Mouse (Mus musculus) liver, embryonic 11.5 days (tissue): ENCODE data around the gene Bcar3. TPM values are rescaled to one million over a fixed set of nuclear protein-coding genes. Genes with fewer than 3 reads are reported as not detected.

Source experiments
- ATAC-seq: fragments of 200-750 bp; cut with Nextera tagmentation; replicated peaks from 2 replicates; pipeline ENCODE4 v1.8.0; 2017; ENCODE audit warnings: moderate number of reproducible peaks, mild to moderate bottlenecking, moderate TSS enrichment, moderate library complexity; ENCODE audit not compliant: low FRiP score
- DNase-seq: peaks from one replicate; pipeline ENCODE4 v3.0.0-alpha.2; 2017; ENCODE audit warnings: low spot score
- H3K27ac ChIP-seq: fragments of 300-500 bp; sonication (generic); 2 replicates; pipeline ENCODE4 v1.5.1; 2014; ENCODE audit warnings: mild to moderate bottlenecking, low read depth, low read length, control low read depth
- H3K27me3 ChIP-seq: fragments of 300-500 bp; sonication (generic); replicated peaks from 2 replicates; pipeline ENCODE4 v1.6.1; 2014; ENCODE audit warnings: low read length, mixed read lengths; ENCODE audit not compliant: control insufficient read depth, insufficient read depth
- H3K36me3 ChIP-seq: fragments of 300-500 bp; sonication (generic); 2 replicates; pipeline ENCODE4 v1.6.1; 2014; ENCODE audit warnings: mild to moderate bottlenecking, low read length, moderate library complexity, mixed read lengths; ENCODE audit not compliant: control insufficient read depth, insufficient read depth
- H3K4me1 ChIP-seq: fragments of 300-500 bp; sonication (generic); replicated peaks from 2 replicates; pipeline ENCODE4 v1.6.1; 2014; ENCODE audit warnings: low read length, mixed read lengths; ENCODE audit not compliant: control insufficient read depth, insufficient read depth
- H3K4me2 ChIP-seq: fragments of 300-500 bp; sonication (generic); 2 replicates; pipeline ENCODE4 v1.6.1; 2014; ENCODE audit warnings: mild to moderate bottlenecking, control low read depth, moderate library complexity
- H3K4me3 ChIP-seq: fragments of 300-500 bp; sonication (generic); 2 replicates; pipeline ENCODE4 v1.5.1; 2014; ENCODE audit warnings: low read depth, low read length, control low read depth
- H3K9ac ChIP-seq: fragments of 300-500 bp; sonication (generic); 2 replicates; pipeline ENCODE4 v1.6.1; 2014; ENCODE audit warnings: low read depth, low read length, control low read depth
- H3K9me3 ChIP-seq: fragments of 300-500 bp; sonication (generic); 2 replicates; pipeline ENCODE4 v1.6.1; 2016; ENCODE audit warnings: low read length, inconsistent platforms, mixed read lengths; ENCODE audit not compliant: control insufficient read depth
- WGBS: fragments of 180-500 bp; shearing (Covaris S2); extraction: QIAGEN DNeasy Blood & Tissue Kit; methylation state at CpG from one replicate; pipeline ENCODE4 v1.1.7; 2014; 5-methylcytosine and 5-hydroxymethylcytosine counted together
- polyA plus RNA-seq: library from polyadenylated mRNA; unstranded; fragments of >200 nt; fragmentation: Nextera tagmentation; extraction: Ambion mirVana; gene quantifications from 2 replicates; pipeline ENCODE4 v1.2.1, GENCODE M21; 2014

Gene Bcar3
- polyA plus RNA-seq, 1 experiment from 2014 or later: 10.1 TPM

- Histone ChIP-seq H3K4me2 (no peak overlapping the region), H3K4me1 (no peaks in the 10 kb centered on the region), H3K36me3 (no peaks in the 10 kb centered on the region), H3K9ac (no peak overlapping the region), H3K27ac (no peak overlapping the region), H3K9me3 (no peaks in the 10 kb centered on the region), H3K4me3 (no peak overlapping the region), H3K27me3 (no peaks in the 10 kb centered on the region)
- DNase-seq: no peak
- no peak for ATAC-seq
- 77% methylated on average over 7 of the region's 7 CpGs for WGBS
These were observed 65.5 kb downstream of the Bcar3 start for GRCm38 (mm10) chr3:122359426-122359825.

DNA sequence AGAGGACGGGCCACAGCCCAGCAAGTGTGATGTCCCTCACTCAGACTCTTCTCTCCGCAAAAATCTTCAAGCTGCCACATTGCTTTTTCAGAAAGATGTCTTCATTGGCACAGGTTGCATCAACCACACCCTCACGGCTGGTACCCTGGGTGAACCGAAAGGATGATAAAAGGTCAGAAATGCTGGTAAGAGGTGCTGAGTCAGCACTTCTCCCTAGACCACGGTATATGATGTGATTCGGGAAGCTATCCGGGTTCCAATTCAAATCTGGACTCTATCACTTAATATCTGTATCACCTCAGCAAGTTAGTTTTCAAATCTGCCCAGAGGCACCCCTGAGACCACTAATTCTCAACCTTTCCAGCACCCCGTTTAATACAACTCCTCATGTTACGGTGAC, 66.0 kb downstream of the Bcar3 start:
- Histone ChIP-seq H3K9ac (no peak overlapping the region), H3K27ac (no peak overlapping the region)
- ATAC-seq: no peak

GRCm38 (mm10) chr3:122360721-122361138, 66.8 kb downstream of the Bcar3 start:
- Histone ChIP-seq H3K36me3 (no peaks in the 10 kb centered on the region), H3K27me3 (no peaks in the 10 kb centered on the region), H3K4me3 (no peak overlapping the region), H3K4me2 (no peak overlapping the region), H3K4me1 (no peaks in the 10 kb centered on the region; the same call in 1 of the 2 replicates), H3K9ac (no peak overlapping the region), H3K9me3 (no peaks in the 10 kb centered on the region), H3K27ac (no peak overlapping the region)
- ATAC-seq (no peak), DNase-seq (no peak)
- WGBS: 58% methylated on average over 5 of the region's 5 CpGs

More for the DNA sequence above, 66.0 kb downstream of the Bcar3 start:
- no peaks in the 10 kb centered on the region for H3K27me3 ChIP-seq
- no peaks in the 10 kb centered on the region for H3K36me3 ChIP-seq
- DNase-seq: no peak
- H3K4me2 ChIP-seq: no peak overlapping the region
- 91% methylated on average over 9 of the region's 9 CpGs for WGBS
- H3K4me3 ChIP-seq: no peak overlapping the region
- H3K4me1 ChIP-seq: no peaks in the 10 kb centered on the region; the same call in 1 of the 2 replicates
- no peaks in the 10 kb centered on the region for H3K9me3 ChIP-seq

GRCm38 (mm10) chr3:122362719-122363118, 68.8 kb downstream of the Bcar3 start:
- ATAC-seq: no peak
- Histone ChIP-seq H3K4me2 (no peak overlapping the region), H3K4me1 (no peaks in the 10 kb centered on the region; the same call in 1 of the 2 replicates), H3K27me3 (no peaks in the 10 kb centered on the region), H3K36me3 (no peaks in the 10 kb centered on the region), H3K4me3 (no peak overlapping the region), H3K9me3 (no peaks in the 10 kb centered on the region), H3K27ac (no peak overlapping the region), H3K9ac (no peak overlapping the region)
- WGBS: 23% methylated on average over 2 of the region's 2 CpGs
- no peak for DNase-seq

DNA sequence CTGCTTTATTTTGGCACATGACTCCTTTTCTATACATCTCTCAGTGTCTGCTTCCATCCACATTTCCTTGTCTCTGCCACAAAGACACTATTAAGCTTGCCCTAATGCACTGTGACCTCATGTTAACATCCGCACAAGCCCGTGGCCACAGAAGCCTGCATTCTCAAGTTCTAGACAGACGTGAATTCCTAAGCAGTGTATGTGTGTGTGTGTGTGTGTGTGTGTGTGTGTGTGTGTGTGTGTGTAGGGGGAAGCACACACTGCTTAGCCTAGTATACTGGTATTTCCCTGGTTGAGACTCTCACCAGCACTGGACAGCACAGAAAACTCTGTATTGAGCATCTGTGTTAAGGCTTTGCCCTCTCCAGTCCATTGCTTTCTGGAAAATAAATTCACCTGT, 70.6 kb downstream of the Bcar3 start:
- DNase-seq (no peak), ATAC-seq (no peak)
- Histone ChIP-seq H3K27ac (no peak overlapping the region), H3K36me3 (no peaks in the 10 kb centered on the region), H3K9ac (no peak overlapping the region), H3K9me3 (no peaks in the 10 kb centered on the region), H3K4me3 (no peak overlapping the region), H3K4me1 (no peaks in the 10 kb centered on the region; the same call in 1 of the 2 replicates), H3K27me3 (no peaks in the 10 kb centered on the region), H3K4me2 (no peak overlapping the region)
- WGBS: 47% methylated on average over 3 of the region's 3 CpGs

DNA sequence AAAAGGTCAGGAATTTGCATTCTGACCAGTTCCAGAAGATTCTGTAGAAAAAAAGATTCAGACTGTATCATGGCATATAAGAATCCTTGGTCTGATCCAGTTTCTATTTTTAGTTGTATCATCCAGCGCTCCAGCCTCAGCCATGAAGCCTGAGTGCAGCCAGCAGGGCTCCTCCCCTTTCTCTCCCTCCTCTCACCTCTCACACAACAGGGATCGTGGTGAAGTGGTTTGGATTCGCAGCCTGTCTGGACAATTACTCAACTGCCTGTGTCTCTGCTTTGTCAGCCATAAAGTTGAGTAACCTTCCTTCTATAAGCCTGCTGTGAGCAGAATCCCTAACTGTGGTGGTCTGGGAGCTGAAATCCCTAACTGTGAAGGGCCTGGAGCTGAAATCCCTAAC, 71.4 kb downstream of the Bcar3 start:
- H3K9me3 ChIP-seq: no peaks in the 10 kb centered on the region
- DNase-seq (no peak), ATAC-seq (no peak)
- 0 out of 2 replicates have a peak overlapping the region, but pooled peaks have one; percentile 15 for H3K27ac ChIP-seq
- 16% methylated on average over 3 of the region's 3 CpGs for WGBS
- no peaks in the 10 kb centered on the region for H3K27me3 ChIP-seq
- no peaks in the 10 kb centered on the region; the same call in 1 of the 2 replicates for H3K4me1 ChIP-seq
- H3K36me3 ChIP-seq: no peaks in the 10 kb centered on the region
- H3K4me3 ChIP-seq: no peak overlapping the region
- H3K9ac ChIP-seq: no peak overlapping the region
- no peak overlapping the region for H3K4me2 ChIP-seq

- Histone ChIP-seq H3K4me2 (no peak overlapping the region), H3K27ac (no peak overlapping the region), H3K9me3 (no peaks in the 10 kb centered on the region), H3K27me3 (no peaks in the 10 kb centered on the region), H3K9ac (no peak overlapping the region), H3K4me3 (no peak overlapping the region), H3K36me3 (no peaks in the 10 kb centered on the region), H3K4me1 (no peaks in the 10 kb centered on the region)
- no peak for ATAC-seq
- WGBS: 83% methylated on average over 8 of the region's 8 CpGs
- DNase-seq: no peak
These were observed 77.9 kb downstream of the Bcar3 start for GRCm38 (mm10) chr3:122371646-122372341.

- H3K36me3 ChIP-seq: no peaks in the 10 kb centered on the region
- no peaks in the 10 kb centered on the region for H3K4me1 ChIP-seq
- WGBS: 43% methylated on average over 4 of the region's 4 CpGs
- H3K4me3 ChIP-seq: no peak overlapping the region
- H3K4me2 ChIP-seq: no peak overlapping the region
- H3K27me3 ChIP-seq: no peaks in the 10 kb centered on the region
- H3K9ac ChIP-seq: no peak overlapping the region
- H3K27ac ChIP-seq: no peak overlapping the region
- no peak for ATAC-seq
- H3K9me3 ChIP-seq: no peaks in the 10 kb centered on the region
- no peak for DNase-seq
These were observed 78.7 kb downstream of the Bcar3 start for GRCm38 (mm10) chr3:122372617-122373016.

- no peaks in the 10 kb centered on the region for H3K9me3 ChIP-seq
- no peaks in the 10 kb centered on the region for H3K27me3 ChIP-seq
- H3K36me3 ChIP-seq: no peaks in the 10 kb centered on the region
- H3K27ac ChIP-seq: no peak overlapping the region
- no peak for ATAC-seq
- H3K9ac ChIP-seq: no peak overlapping the region
- H3K4me2 ChIP-seq: no peak overlapping the region
- no peaks in the 10 kb centered on the region for H3K4me1 ChIP-seq
- H3K4me3 ChIP-seq: no peak overlapping the region
- no peak for DNase-seq
These were observed 82.1 kb downstream of the Bcar3 start for GRCm38 (mm10) chr3:122376011-122376410.
